Mouse (Mus musculus) cortical plate, adult 2 months (tissue): ENCODE measurements around the gene Thap8. TPM values are rescaled to one million over a fixed set of nuclear protein-coding genes. Genes with fewer than 3 reads are reported as not detected.
A peak's percentile ranks its signal among the peaks of the same experiment; 100 is the strongest.

ENCODE experiments used
- H3K27ac ChIP-seq: fragments of 200-500 bp; 2 replicates; pipeline ENCODE4 v1.5.1; 2012; ENCODE audit warnings: low read length, control low read depth, inconsistent platforms; ENCODE audit not compliant: insufficient read depth
- H3K4me1 ChIP-seq: fragments of 200-500 bp; 2 replicates; pipeline ENCODE4 v1.6.1; 2011; ENCODE audit warnings: low read length; ENCODE audit not compliant: control insufficient read depth, insufficient read depth
- H3K4me3 ChIP-seq: fragments of 200-500 bp; 2 replicates; pipeline ENCODE4 v1.5.1; 2011; ENCODE audit warnings: mild to moderate bottlenecking, low read length, control low read depth; ENCODE audit not compliant: insufficient read depth
- CTCF ChIP-seq: fragments of 200-500 bp; IDR thresholded peaks from 2 replicates; pipeline ENCODE4 v1.5.1; 2011; ENCODE audit warnings: mild to moderate bottlenecking, control low read depth, low read length; ENCODE audit not compliant: insufficient read depth; ENCODE audit errors: extremely low read depth
- POLR2A ChIP-seq: fragments of 200-500 bp; IDR thresholded peaks from 2 replicates; pipeline ENCODE4 v1.6.1; 2011; ENCODE audit warnings: mild to moderate bottlenecking, low read length, control low read depth; ENCODE audit not compliant: insufficient read depth; ENCODE audit errors: extremely low read depth
- polyA plus RNA-seq: library from polyadenylated mRNA; depleted of rRNA; stranded (reverse); fragments of >200 nt; gene quantifications from 2 replicates; pipeline ENCODE4 v1.2.3, GENCODE M21; 2012

The Thap8 gene
- polyA plus RNA-seq, 1 experiment = 0.38 TPM

DNA sequence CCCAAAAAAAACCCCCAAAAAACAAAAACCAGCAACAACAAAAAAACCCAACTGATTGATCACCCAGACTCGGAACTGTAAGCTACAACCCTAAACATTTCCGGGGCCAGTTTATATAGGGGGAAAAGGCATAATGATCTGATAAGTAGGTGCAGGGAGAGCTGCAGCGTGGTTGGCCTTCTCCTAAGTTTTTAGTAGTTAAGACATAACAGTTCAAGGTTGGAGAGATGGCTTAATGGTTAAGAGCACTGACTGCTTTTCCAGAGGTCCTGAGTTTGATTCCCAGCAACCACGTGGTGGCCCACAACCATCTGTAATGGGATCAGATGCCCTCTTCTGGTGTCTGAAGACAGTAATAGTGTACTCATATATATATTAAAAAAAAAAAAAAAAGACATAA lies 1.6 kb downstream of the Thap8 start:
- Histone ChIP-seq H3K4me1 (no peaks in the 10 kb centered on the region), H3K27ac (no peak overlapping the region), H3K4me3 (no peak overlapping the region)
- TF ChIP-seq POLR2A (no peak), CTCF (no peak)

DNA sequence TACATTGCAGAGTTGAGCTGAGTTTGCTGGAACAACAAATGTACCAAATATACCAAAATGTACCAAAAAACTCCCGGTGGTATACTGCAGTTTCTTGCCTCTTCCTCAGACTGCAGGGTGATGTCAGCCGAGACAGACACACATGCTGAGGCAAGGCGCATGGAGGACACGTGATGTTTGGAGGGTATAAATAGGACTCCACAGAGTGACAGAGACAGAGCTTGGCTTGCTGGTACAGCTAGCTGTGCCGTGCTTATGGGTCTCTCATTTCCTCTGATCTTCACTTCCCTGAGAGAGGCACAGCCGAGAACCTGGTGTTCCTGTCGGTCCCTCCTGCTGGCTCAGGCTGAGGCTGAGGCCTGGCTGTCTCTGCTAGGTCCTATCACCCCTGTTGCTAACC lies 2.8 kb downstream of the Thap8 start:
- H3K4me3 ChIP-seq = no peak overlapping the region
- no peak overlapping the region for H3K27ac ChIP-seq
- peak; percentile 80 for TF ChIP-seq POLR2A
- TF ChIP-seq CTCF = no peak
- no peaks in the 10 kb centered on the region for H3K4me1 ChIP-seq

DNA sequence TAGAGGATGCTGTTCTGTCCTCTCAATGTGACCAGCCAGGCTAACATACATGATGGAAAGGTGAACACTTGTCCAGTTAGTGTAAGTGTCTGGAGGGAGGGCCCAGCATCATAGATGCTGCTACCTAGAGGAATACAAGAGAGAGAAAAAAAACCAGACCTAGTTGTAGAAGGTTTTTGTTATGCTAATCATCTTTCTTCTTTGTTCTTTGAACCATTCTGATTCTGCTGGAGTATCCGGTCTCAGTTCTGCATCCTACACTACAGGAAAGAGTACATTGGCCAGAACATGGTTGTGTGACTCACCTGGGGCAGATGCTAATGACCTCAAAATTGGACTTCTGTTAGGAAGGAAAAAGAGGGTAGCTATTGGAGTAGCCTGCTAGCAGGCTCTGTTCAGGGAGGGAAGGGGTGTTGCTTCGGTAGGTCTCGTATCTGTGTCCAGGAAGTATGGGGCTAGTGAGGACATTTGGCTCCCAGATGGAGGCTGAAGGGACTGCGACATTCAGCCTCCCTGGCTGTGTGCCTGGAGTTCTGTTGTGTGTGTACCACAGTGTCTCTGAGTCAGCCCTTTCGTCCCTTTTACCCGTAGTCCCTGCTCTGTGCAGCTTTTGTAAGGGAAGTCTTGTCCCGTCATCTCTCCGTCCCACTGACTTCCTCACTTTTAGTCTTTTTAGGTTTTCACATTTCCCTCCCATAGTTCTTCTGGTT lies 7.0 kb downstream of the Thap8 start:
- Histone ChIP-seq H3K27ac (no peak overlapping the region), H3K4me3 (no peak overlapping the region), H3K4me1 (peaks cover 4% of the 10 kb centered on the region; the same call in 1 of the 2 replicates)
- TF ChIP-seq POLR2A = no peak
- TF ChIP-seq CTCF = no peak

GRCm38 (mm10) chr7:30288046-30288445 lies 8.2 kb downstream of the Thap8 start:
- no peak overlapping the region for H3K27ac ChIP-seq
- no peak overlapping the region for H3K4me3 ChIP-seq
- H3K4me1 ChIP-seq = peaks cover 6% of the 10 kb centered on the region
- TF ChIP-seq CTCF (no peak), POLR2A (no peak)

DNA sequence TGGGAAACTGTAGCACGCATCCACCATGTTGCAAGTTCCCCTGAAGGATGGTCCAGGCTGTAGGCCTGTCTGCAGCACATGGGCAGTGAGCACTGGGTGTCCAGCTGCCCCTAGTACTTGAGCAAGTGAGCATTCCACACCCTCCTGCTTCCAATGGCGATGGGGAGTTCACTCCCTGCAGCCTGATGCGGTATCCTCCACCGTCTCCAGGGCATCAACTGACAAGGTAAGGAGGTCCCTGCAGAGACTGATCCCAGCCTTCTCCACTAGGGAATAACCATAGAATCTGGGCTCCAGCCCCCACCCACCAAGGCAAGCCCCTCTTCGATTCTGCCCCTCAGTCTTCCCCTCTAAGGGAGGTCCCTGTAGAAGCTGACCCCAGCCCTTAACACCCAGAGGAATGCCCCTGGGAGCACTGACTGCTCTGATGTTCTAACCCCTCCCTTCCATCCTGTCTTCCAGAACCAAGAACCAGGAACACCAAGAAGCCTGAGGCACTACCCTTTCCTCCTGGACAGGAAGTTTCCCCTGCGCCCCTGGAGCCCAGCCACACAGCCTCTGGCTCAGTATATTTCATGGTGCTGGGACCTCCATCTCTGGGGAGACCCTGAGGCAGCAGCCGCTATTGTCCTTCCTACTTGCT lies 9.3 kb downstream of the Thap8 start:
- Histone ChIP-seq H3K27ac (no peak overlapping the region), H3K4me1 (peaks cover 6% of the 10 kb centered on the region), H3K4me3 (no peak overlapping the region)
- TF ChIP-seq CTCF = no peak
- no peak for TF ChIP-seq POLR2A

GRCm38 (mm10) chr7:30289714-30290399 lies 10.0 kb downstream of the Thap8 start:
- no peak overlapping the region for H3K27ac ChIP-seq
- peaks cover 10% of the 10 kb centered on the region for H3K4me1 ChIP-seq
- TF ChIP-seq CTCF = no peak
- no peak for TF ChIP-seq POLR2A
- no peak overlapping the region for H3K4me3 ChIP-seq

DNA sequence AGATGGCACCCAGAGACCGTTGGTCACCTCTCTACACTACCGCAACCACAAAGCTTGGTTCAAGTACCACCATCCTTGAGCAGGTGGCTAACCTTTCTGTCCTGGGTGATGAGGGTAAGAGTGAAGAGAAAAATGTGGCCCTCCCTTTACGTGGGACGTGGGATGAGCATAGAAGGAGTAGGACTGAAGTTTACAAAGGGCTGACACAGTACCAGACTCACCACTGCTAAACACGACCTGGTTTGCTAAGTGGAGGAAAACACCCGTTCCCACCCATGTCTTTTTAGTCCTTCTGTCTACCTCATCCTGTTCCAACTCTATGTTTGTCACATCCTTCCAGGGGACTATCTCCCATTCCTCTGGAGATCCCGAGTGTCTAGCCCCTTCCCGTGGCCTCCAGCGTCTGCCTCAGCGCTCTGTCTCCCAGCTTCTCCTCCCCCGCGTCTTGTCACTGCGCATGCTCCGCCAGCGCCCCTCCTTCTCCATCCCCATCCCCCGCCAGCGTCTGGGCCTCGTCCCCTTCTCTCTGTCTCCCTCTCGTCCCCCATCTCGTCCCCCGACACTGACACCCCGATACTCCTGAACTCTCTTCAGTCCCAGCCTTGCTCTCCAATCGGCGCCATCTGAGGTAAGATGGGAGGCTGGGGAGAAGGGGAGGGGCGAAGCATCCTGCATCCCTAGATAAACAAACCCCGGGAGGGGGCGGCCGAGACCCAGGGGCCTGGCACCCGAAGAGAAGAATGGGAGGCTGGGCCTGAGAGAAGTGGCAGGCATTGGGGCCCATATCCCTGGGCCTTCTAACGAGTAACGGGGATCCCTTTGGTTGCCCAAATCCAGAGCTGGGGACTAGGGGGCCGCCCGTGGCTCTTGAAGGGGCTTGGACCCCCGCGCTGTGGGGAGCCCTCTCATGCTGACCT lies 11.6 kb downstream of the Thap8 start, which contains the start of gene Clip3:
Gene Clip3 (plus strand): TSS at position 514 of the 917 bp plus-strand sequence.
- H3K27ac ChIP-seq = peak within 1 kb of the TSS; percentile 49
- TF ChIP-seq CTCF (no peak), POLR2A (peak; percentile 99)
- peaks cover 13% of the 10 kb centered on the region for H3K4me1 ChIP-seq

GRCm38 (mm10) chr7:30293795-30294194 lies 13.9 kb downstream of the Thap8 start:
- H3K4me1 ChIP-seq = peaks cover 13% of the 10 kb centered on the region
- TF ChIP-seq CTCF (no peak), POLR2A (no peak)
- H3K4me3 ChIP-seq = peak overlapping the region; percentile 12; the same call in 1 of the 2 replicates
- H3K27ac ChIP-seq = peak overlapping the region; percentile 63

More for the DNA sequence above, 11.6 kb downstream of the Thap8 start, which contains the start of gene Clip3:
- peak within 1 kb of the TSS; percentile 68 for H3K4me3 ChIP-seq

DNA sequence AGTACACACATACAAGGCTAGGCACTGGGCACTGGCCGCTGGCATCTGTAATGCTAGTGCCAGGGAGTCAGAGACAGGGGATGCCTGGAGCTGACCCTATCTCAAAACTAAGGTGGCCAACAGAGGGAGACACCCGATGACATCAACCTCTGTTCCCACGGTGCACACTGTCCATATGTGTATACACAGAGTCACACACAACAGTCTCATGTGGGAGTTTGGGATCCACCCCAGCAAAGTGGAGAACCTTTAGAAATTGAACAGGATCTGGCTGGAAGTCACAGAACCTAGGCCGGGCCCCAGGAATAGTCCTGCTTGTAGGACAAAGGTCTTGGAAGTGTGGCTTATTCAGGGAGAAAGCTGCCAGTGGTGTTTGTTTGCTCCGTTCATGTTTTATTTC lies 14.4 kb downstream of the Thap8 start:
- Histone ChIP-seq H3K27ac (peak overlapping the region; percentile 63), H3K4me1 (peaks cover 13% of the 10 kb centered on the region), H3K4me3 (0 out of 2 replicates have a peak overlapping the region, but pooled peaks have one; percentile 12)
- no peak for TF ChIP-seq POLR2A
- TF ChIP-seq CTCF = no peak
